In the genomic region with DNA sequence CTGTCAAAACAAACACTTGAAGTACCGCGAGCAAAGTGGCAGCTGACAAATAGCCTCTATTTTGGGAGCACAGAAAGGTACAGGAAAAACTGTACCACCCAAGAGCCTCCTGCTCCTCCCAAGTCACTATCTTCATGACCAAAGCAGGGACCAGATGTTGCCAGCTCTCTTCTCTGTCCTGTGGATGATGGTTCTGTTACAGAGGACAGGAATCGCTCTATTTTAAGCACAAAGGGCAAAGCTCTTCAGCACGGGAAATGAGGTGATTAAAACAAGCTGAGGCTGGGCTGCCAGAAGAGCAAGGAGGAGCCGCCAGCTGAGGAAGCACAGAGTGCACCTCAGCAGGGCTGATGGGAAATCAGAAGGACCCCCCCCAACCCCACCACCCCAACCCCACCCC, we compare ENCODE assay signal across 10 mouse cellular contexts.
DNase-seq lines count a peak whose midpoint lies in the region; ATAC-seq lines count a peak whose summit lies in the region.
"Had no signal": no experiment of that assay in that cellular context is flagged by ENCODE, and none has a peak within 500 bp of the region (broad histone marks: within the 10 kb centered on the region; RNA-seq: fewer than 3 reads in every experiment).

No protein-coding gene starts in this region.

- H3K27me3 ChIP-seq in kidney, embryonic 16.5 days (ENCODE audit: insufficient read depth, low read length): no peaks in the 10 kb centered on the region
- H3K27me3 ChIP-seq: megakaryocyte, embryonic 14.5 days had no signal

- no peak overlapping the region for H3K27ac ChIP-seq in kidney, embryonic 16.5 days (ENCODE audit: low read length)

- H3K9ac ChIP-seq in kidney, embryonic 16.5 days (replicated peaks; ENCODE audit: low read length): peak overlapping the region; percentile 44; the same call in 1 of the 2 replicates

- 6% methylated on average over 5 of the region's 5 CpGs for WGBS in kidney, embryonic 16.5 days

- H3K4me3 ChIP-seq in kidney, embryonic 16.5 days (ENCODE audit: low read length): no peak overlapping the region
- H3K4me3 ChIP-seq: megakaryocyte, embryonic 14.5 days had no signal

- H3K4me2 ChIP-seq in kidney, embryonic 16.5 days (replicated peaks; ENCODE audit: low read depth, low read length): peak overlapping the region; percentile 23

- 0 out of 2 replicates have a peak, but pooled peaks have one; percentile 6 for ATAC-seq in kidney, embryonic 16.5 days (ENCODE audit: low FRiP score, low TSS enrichment)

- H3K36me3 ChIP-seq in kidney, embryonic 16.5 days (ENCODE audit: insufficient read depth, low read length): no peaks in the 10 kb centered on the region

- H3K9me3 ChIP-seq in kidney, embryonic 16.5 days (ENCODE audit: low read length): no peaks in the 10 kb centered on the region

- intact Hi-C loops in heart, postnatal 36 days (cut with DNase I): no loop called here
- intact Hi-C loops in gastrocnemius, postnatal 14 days (cut with DNase I; ENCODE audit: low total_unique reads): no loop called here

- peaks cover 8% of the 10 kb centered on the region for H3K4me1 ChIP-seq in kidney, embryonic 16.5 days (ENCODE audit: insufficient read depth, low read length)

- DNase-seq in kidney, postnatal 4 days: no peak
- peak; percentile 51 for DNase-seq in forelimb bud, embryonic 11.5 days (ENCODE audit: low read depth, low spot score)
- DNase-seq in heart, postnatal 36 days: peak; percentile 11 to 25
- peak; percentile 67 for DNase-seq in lung, postnatal 36 days
- no peak for DNase-seq in gastrocnemius, postnatal 14 days
- DNase-seq in ovary, adult 18-20 months (ENCODE audit: low spot score): no peak
- no peak for DNase-seq in frontal cortex, postnatal 10 days (ENCODE audit: low spot score in 2 of 2)
- DNase-seq: thymus, postnatal 14 days had no signal

Comparison
In these comparisons a context has a peak if more than half of its experiments do, and no peak if none do; other contexts are left out.
1. DNase-seq: peak in forelimb bud, embryonic 11.5 days (single experiment), heart, postnatal 36 days (2 of 2) and lung, postnatal 36 days (single experiment); none in kidney, postnatal 4 days (0 of 2), gastrocnemius, postnatal 14 days (single experiment), ovary, adult 18-20 months (single experiment) and frontal cortex, postnatal 10 days (0 of 2).